Mouse (Mus musculus): ENCODE data around the gene Cebpe. TPM values are rescaled to one million over a fixed set of nuclear protein-coding genes. Genes with fewer than 3 reads are reported as not detected.

Gene Cebpe
- 0.35 and 1.3 TPM in 2 replicates for polyA plus RNA-seq (2012; rRNA removed)

DNA sequence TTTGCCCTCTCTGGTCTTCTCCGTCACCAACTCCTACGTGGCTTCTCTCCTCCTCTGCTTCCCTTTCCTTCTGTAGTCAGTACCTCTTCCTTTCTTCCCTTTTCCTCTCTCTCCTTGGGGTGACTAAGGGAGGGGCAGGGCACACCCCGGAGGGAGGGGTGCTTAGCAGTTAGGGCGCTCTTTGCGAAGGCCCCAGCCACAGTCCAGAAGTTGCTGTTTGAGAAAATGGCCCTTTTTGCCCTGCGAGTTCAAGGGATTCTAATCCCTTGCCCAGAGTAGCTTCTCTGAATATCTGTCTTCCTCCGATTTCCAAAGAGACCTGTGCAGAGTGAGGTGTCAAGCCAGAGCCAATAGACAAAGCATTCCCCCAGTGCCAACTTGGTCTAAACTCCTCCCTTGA, at the start of gene Cebpe:
Gene Cebpe, minus strand, starts transcription at position 101 of the 400 bp plus-strand sequence.
- DNase-seq (ENCODE audit: low read depth, low spot score), result no peak
- 80% methylated on average over 7 of the region's 7 CpGs for WGBS

DNA sequence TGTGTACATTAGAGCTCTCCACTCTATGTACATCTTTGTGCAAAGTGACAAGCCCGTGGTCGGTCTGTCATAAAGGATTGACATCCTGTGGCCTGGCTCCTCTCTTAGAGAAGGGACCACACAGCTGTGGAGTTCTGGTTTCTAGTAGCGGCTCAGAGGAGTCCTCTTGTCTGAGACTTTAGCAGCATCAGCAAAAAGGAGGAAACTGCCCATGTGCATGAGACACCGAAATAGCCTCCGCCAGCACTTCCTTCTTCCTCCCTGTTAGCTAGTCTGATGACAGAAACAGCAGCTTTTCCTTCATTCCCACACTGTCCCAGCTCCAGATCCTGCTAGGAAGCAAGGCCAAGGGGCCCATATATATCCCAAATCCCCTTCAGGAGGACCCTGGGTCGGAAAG, 44.4 kb upstream of the Cebpe start:
- 66% methylated on average over 6 of the region's 6 CpGs for WGBS
- DNase-seq (ENCODE audit: low read depth, low spot score), result no peak

DNA sequence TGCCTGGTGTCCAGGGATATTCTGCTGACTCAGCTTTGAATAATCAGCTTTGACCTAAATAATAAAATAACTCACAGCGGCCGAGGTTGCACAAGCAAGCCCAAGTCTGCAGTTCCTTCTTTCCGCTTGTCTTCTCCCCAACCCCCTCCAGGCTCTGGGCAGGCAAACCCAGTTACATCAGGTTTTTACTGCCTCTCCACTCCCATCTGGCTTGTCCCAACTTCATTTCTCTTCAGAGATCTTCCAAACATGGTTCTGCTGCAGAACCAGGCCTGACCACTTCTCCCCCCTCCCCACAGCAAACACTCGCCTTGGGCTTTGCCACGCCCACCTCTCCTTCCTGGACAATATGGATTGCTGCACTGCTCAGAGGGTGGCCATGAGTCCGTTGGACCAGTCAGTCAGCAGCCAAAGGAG, 42.6 kb upstream of the Cebpe start:
- DNase-seq (ENCODE audit: low read depth, low spot score), result no peak
- WGBS, result 8% methylated on average over 6 of the region's 6 CpGs

DNA sequence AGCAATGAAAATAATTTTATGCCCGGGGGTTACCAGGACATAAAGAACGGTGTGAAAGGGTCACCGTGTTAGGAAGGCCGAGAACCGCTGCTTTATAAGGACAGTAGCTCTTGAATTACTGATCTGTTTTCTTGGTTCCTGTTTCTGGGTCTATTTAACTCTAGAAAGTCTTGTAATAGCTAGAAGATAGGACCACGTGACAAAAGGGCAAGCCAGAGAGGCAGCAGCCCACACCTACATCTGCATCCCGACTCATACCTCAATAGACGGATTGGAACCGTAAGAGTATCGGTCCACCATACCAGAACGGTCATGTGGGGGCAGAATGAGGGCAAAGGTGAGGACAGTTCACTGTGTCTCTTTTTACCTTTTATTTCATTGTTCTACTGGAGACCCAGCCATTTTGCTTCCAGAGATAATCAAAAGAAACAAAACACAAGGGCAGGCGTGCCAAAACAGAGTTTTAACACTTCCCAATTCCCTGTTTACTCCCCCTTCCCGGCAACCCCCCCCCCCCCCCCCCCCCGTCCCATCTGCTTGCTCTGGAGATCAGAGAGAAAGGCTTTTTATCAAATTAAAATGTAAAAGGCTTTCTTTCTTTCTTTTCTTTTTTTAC, 42.1 kb upstream of the Cebpe start:
- DNase-seq (ENCODE audit: low read depth, low spot score), result no peak
- WGBS, result 36% methylated on average over 14 of the region's 14 CpGs

DNA sequence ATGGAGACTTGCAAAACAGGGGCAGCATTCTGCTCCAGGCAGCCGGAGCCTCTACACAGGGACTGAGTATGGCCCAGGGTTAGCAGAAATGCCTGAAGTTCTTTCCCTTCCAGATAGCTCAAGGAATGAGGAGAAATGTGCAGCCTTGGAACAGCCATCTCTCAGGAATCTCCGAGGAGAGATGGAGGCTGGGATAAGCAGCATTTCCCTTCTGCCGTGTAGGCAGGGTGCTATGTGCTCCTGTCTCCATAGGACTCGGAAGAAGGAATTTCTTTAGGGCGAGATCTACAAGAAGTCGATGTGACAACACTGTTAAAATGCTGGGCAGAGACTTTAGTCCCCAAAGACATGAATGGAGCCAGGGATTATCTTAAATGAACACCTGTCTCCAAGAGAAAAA, 41.0 kb upstream of the Cebpe start:
- 79% methylated on average over 6 of the region's 6 CpGs for WGBS
- no peak for DNase-seq (ENCODE audit: low read depth, low spot score)

DNA sequence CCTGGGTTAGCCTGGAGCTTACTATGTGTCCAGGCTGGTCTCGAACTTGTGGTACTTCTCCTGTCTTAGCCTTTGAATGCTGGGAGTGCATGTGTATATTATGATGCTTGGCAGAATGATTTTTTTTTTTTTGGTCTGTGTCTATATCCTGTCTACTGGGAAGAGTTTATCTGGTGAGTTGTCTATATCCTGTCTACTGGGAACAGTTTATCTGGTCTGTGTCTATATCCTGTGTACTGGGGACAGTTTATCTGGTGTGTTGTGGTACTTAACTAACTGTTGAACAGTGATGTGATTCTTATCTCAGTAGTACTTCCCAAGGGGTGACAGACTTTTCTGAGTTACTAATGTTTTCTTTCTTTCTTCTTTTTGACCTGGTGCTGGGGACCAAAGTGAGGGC, 39.8 kb upstream of the Cebpe start:
- 89% methylated on average over 1 of the region's 1 CpGs for WGBS
- no peak for DNase-seq (ENCODE audit: low read depth, low spot score)

DNA sequence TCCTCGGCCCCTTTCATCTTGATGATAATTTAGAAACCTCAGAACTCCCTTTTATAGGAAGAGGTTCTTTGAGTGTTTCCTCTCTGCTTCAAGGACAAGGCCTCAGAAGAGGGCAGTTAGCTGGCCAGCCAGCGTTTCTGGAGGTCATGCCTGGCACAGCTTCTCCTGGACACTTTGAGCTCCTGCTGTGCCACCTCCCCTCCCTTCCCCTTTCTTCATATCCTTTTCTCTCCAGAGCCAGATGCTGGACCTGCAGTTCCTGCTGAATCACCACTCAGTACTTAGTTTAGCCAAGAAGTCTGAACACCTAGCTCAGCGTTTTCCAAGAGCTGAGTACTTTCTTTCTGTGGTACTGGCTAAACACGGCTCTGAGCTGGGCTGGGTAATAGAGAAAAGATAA, 37.3 kb upstream of the Cebpe start:
- no peak for DNase-seq (ENCODE audit: low read depth, low spot score)
- 68% methylated on average over 4 of the region's 4 CpGs for WGBS

DNA sequence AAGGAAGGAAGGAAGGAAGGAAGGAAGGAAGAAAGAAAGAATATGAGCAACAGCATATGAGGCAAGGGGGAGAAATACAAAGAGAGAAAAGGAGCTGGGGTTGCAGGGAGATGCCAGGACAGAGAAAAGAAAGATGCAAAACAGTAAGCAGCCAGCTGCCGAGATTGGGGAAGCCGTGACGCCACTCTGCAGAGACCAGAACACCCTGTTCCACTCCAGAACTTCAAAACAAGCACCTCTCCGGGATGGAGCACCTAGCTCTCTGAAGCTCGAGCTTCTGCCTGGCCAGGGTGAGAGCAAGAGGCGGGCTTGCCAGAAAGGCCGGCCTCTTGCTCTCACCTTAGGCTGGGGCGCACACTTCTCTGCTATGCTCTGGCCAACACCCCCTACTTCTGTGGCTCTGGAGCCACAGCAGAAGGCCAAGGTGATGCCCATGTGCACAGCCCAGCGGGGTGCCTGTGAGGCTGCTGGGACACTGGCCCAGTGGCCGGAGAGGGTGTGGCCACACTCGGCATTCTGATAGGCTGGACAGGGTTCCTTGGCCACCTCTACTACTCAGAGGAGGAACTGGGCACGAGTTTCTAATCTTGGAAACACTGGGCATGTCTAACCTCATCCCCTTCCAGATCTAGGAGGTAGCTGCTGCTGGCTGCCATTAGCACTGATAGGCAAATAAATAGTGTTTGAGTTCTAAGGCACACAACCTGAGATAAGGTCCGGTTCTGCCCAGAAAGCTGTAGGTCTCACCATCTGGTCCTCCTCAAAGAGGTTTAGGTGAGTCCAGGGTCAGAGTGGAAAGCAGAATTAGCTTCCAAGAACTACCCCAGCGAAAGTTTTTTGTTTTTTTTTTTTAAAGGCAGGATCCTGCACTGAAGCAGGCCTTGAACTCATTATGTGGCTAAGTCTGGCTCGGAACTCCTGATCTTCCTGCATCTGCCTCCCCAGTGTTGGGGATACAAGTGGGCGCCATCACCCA, 36.3 kb upstream of the Cebpe start:
- 78% methylated on average over 16 of the region's 16 CpGs for WGBS
- DNase-seq (ENCODE audit: low read depth, low spot score), result no peak

DNA sequence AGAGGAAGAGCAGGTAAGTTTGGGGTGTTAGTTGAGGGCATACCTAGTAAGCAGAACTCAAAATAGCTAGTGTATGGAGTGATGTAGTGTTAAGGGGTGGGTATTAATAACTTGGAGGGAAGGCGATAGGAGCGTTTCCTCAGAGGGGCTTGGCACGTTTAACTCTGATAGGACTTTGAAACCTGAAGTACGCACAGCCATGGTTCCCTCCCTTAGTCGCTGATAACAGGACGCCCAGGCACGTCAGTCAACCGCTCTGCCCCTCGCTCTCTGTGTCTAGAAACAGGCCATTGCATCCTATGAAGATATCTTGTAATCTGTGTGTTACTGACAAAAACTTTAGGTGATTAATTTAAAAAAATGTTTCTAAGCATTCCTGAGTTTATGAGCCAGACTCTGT, 34.1 kb upstream of the Cebpe start:
- 80% methylated on average over 9 of the region's 9 CpGs for WGBS
- DNase-seq (ENCODE audit: low read depth, low spot score), result no peak

DNA sequence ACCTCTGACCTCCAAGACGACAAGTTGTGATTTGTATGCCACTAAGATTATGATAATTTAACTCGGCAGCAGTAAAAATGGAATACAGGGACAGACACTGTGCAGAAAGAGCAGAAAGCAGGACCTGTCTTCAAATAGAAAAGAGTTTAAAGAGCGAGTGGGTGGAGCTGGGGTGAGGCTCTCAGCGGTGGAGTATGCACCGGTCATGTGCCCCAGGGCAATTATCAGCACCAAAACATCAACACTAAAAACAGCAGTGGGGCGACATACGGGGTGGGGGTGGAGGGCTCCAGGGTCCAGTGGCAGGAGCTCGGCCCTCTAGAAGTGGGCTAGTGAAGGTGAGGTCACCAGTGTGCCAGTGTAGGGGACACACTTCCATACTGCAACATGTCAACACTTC, 32.5 kb upstream of the Cebpe start:
- 25% methylated on average over 8 of the region's 8 CpGs for WGBS
- no peak for DNase-seq (ENCODE audit: low read depth, low spot score)

DNA sequence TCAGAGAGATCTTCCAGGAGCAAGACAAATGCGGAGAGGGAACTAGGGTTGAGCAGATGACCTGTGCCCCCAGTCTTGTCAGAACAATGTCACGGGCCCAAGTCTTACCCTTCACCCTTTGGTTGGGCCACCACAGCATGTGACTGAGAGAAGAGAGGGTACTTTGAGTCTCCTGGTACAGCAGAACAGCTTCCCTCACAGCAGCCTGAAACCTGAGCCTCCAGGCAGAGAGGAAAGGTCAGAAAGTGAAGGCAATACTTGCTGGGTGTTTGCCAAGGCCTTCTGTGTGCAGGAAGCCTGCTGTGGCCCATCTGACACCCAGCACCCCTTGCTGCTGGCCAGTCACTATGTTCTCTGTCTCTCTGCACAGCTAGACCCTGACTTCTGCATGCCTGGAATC, 30.4 kb upstream of the Cebpe start:
- DNase-seq (ENCODE audit: low read depth, low spot score), result no peak
- 37% methylated on average over 2 of the region's 2 CpGs for WGBS

DNA sequence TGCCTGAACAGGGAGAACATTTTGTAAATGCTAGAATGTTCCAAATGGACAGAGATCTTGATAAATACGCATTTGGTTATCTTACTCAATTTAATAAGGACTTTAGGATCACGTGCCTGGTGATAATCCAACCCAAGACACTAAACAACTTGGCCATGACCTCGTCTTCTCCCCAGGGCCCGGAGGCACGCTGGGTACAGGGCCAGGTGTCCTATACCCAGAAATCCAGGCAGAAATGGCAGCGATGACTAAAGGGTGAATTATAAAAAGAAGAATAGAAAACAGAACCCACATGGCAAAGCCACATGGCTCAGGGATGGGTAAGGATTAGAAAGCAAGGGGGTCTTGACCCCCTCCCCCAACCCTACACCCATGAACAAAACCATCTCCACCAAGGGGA, 29.7 kb upstream of the Cebpe start:
- no peak for DNase-seq (ENCODE audit: low read depth, low spot score)
- 70% methylated on average over 6 of the region's 6 CpGs for WGBS

DNA sequence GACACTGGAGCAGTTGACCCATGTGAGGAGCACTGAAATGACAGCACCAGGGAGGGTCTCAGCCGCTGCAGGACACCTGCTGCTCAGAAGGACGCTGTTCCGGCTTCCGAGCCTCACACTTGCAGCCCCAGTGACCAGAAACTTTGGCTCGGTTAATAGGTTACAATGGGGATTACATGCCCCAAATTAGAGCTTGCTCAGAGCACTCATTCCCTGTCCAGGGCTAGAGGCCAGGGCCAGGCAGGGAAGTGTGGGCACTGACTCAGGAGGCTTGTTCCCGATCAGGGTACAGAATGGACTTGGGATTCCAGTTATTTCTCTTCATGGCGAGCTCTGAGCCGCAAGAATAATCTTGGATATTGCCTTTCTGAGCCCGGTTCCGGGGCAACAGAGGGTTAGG, 25.7 kb upstream of the Cebpe start:
- no peak for DNase-seq (ENCODE audit: low read depth, low spot score)
- WGBS, result 81% methylated on average over 10 of the region's 10 CpGs

DNA sequence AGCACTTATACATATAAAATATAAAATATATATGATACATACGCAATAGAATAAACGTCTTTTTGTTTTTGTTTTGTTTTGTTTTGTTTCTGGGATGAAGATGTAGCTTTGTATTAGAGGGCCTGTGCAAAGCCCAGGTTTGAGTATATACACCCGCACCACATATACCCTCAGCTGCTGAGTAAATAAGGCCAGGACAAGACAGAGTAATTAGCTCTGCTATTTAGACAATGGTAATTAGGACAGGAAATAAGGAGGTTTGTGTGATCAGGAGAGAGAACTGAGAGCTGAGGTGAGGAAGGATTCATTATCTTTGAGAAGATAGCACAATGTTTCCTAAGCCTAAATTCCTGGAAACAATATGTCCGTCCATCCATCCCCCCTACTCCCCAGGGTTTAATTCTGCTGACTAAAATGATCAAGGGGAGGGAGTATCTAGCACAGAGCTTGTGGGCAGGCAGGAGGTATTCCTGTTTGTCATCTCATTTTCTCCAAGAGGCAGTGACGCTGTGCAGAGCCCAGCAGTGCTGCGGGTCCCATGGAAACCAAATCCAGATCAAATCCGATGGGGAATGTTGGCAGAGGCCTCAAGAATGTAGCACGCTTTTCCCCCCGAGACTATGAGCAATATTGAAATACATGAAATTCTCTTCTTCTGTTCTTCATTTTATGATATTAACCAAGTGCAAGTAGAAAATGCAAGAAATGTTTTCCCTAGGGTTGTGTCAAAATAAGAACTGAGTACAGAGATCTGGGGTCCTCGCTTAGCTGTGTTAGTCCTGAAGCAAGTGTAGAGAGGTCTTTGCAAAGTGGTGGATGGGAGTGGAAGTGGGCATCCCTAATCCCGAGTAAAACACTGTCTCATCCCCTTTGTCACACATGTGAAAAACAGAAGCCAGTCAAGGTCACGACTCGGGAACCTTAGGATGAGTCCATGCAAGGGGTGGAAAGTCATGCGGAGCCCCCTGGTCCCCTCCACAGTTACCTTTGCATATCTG, 24.9 kb upstream of the Cebpe start:
- DNase-seq (ENCODE audit: low read depth, low spot score), result no peak
- 80% methylated on average over 14 of the region's 14 CpGs for WGBS

DNA sequence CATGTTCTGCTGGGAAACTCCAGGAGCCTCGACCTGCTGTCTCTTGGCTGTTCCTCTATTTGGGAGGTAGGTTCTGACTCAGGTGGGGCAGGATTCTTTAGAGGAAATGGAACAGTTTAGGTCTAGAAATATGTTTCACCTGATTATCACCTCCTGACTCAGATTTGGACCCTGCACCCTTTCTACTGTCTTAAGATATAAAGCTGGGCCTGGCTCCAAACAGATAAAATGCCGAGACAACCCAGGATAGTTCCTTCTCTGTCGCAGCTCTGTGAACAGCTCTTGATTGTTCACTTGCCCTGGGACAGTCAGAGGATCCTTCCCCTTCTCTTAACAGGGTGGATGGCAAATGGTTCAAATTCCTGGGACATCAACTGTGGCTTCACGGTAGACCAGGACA, 23.2 kb upstream of the Cebpe start:
- DNase-seq (ENCODE audit: low read depth, low spot score), result no peak
- 38% methylated on average over 4 of the region's 4 CpGs for WGBS

DNA sequence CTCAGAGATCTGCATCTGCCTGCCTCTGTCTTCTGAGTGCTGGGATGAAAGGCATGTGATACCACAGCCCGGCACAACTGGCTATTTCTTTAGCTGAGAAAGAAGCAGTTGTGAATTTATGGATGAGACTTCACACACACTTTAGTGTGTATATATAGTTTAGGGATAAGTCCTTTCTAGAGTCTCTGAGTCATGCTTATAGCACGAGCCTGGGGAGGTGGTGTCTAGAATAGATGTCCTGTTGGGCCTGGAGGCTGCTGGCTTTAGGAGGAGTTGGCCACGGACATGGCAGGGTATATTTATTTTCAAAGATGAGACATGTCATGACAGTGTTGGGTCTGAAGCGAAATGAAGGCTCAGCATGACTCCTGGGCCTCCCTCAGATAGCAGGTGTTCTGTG, 22.0 kb upstream of the Cebpe start:
- no peak for DNase-seq (ENCODE audit: low read depth, low spot score)
- 76% methylated on average over 4 of the region's 4 CpGs for WGBS

DNA sequence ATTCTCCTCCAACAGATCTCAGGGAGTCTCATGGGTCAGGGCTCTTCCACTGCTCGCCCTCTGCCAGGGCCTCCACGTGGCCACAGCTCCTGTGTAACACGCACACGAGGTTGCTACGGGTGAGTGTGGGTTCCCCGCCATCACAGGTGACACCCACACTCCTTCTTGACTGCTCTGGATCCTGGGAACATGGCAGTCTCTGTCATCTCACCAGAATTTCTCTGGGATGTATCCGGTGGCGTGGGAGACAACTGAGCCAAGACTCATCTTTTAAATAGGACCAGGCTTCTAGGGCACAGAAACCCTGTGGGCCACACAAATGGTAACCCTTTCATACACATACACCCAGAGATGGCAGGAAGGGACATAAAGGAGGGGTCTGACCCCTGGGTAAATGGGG, 20.2 kb upstream of the Cebpe start:
- DNase-seq (ENCODE audit: low read depth, low spot score), result no peak
- WGBS, result 93% methylated on average over 8 of the region's 8 CpGs

DNA sequence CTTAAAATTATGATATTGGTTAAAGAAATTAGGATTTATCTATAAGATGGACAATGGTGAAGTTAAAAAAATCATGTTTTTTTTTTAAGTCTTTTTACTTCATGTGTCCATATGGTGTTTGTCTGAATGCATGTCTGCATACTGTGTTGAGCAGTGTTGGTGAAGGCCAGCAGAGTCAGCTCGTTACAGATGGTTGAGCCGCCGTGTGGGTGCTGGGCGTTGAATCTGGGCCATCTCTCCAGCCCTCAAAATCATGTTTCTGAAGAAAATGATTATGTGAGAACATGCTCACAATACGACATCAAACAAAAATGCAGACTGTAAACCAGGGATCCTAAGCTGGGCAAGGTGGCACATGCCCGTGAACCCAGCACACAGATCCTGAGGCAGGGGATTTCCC, 18.3 kb upstream of the Cebpe start:
- 87% methylated on average over 6 of the region's 6 CpGs for WGBS
- no peak for DNase-seq (ENCODE audit: low read depth, low spot score)

DNA sequence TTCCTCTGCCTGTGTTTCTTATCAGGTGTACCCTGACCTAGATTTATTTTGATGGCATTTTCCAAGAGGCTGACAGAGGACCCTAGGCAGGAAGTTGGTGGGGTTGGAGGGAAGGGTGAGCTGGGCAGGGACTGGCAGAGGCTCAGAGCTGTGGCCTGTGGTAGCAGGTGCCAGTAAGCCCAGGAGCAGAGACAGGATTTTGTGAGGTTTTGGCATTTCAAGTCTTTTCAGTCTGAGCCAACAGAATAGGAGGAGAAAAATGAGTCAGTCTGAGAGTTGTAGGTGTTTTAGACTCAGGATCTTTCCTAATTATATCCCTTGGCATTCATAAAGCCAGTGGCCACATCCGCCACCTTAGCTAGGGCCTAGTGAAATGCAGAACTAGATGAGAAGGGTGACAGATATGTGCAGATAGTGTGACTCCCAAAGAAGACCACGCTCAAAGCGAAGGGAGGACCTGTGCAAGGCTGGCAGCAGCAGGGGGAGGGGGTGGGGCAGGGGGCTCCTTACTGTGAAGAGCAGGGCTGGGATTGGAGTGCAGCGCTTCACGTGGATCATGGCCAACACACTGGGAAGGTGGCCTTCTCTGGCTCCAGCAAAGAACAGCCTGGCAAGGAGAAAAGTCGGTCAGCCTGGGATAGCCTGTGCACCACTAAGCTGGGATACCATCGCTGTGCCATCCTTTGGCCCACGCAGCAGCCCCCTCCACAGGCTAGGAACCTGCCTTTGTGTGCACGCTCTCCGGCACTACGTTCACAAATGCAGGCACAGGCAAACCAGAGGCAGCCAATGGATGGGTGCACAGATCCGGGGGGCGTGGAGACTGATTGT, 17.1 kb upstream of the Cebpe start:
- no peak for DNase-seq (ENCODE audit: low read depth, low spot score)
- 92% methylated on average over 13 of the region's 13 CpGs for WGBS
